Mouse (Mus musculus): ENCODE measurements around the gene Tfe3. TPM values are rescaled to one million over a fixed set of nuclear protein-coding genes. Genes with fewer than 3 reads are reported as not detected.

The Tfe3 gene
- polyA plus RNA-seq, 1 experiment from 2014 or later, result 17.3 TPM

DNA sequence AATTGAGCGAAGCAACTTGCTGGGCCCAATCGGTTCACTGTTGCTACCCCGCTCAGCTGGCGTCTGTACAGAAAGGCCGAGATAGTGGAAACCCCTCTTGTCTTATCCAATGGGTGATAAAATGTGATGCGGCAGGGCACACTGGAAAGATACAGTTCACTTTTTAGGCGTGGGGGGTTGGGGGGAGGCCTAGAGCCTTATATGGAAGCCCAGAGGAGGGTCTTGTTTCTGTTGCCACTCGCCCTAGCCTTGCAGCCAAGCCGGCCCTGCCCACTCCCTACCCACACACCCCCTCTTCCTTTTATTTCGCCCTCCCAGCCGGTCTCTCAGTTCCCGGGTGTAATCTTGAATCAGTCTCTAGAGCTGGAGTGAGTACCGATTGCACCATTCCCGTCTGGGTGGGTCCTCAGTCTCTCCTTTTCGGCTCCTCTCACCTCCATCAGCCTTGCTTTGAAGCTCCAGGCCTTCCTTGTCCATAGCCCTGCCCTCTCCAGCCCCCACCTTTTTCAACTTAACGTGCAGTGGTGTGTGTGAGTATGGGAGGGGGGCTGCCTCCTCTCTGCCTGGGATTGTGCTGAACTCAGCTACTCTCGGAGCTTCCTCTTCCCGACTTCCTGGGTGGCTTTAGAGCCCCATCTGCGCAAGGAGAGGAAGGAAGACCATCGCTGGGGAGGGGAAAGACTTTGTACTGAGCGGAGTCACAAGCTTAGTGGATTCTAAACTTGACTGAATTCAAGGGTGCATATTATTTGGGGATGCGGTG, 1.5 kb downstream of the Tfe3 start:
- Histone ChIP-seq H3K4me3 (ENCODE audit: low read depth, low read length) (peak overlapping the region; percentile 54), H3K27ac (replicated peaks) (peak overlapping the region; percentile 89; the same call in 1 of the 2 replicates), H3K36me3 (ENCODE audit: control insufficient read depth, insufficient read depth, low read length) (no peaks in the 10 kb centered on the region), H3K9me3 (ENCODE audit: control insufficient read depth, low read length) (no peaks in the 10 kb centered on the region), H3K4me2 (replicated peaks; ENCODE audit: low read depth) (peak overlapping the region; percentile 61), H3K9ac (ENCODE audit: low read length) (peak overlapping the region; percentile 71), H3K4me1 (replicated peaks; ENCODE audit: control insufficient read depth, insufficient read depth) (no peaks in the 10 kb centered on the region), H3K27me3 (ENCODE audit: control insufficient read depth, insufficient read depth, low read length) (no peaks in the 10 kb centered on the region)
- ATAC-seq (ENCODE audit: low FRiP score, low TSS enrichment) (no peak), DNase-seq (ENCODE audit: low spot score) (peak; percentile 34)
- no peak for TF ChIP-seq CTCF (IDR thresholded peaks at IDR 0.05; ENCODE audit: low read depth)
- TF ChIP-seq EP300 (optimal IDR thresholded peaks at IDR 0.05), result no peak
- 15% methylated on average over 21 of the region's 22 CpGs for WGBS

DNA sequence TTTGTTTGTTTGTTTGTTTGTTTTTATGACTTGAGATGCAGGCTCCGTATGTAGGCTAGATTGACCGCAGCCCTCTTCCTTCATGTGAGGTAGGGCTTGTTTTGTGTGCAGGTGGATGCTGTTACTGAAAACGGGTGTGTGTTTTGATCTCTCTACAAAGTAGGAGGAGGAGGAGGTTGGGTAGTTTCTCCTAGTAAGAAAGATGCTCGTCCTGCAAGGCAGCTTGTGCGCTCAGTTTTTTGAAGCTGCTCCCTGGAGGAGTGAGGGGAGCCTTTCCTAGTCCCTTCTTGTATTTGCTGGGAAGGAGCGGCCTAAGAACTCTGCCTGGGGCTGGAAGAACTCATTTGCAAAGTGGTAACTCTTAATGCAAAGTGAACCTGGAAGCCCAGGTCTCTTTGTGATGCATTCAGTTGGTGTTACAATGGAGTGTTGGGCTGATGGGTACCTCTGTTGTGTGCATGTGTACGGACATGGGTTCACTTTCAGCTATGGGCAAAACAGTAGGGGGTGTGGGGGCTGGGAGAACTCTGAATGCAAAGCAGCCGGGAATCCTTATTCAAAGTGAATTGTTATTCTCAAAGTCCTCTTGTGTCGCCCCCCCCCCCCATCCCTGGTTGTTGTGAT, 2.4 kb downstream of the Tfe3 start:
- TF ChIP-seq CTCF (IDR thresholded peaks at IDR 0.05; ENCODE audit: low read depth) (no peak), EP300 (optimal IDR thresholded peaks at IDR 0.05) (no peak)
- peak overlapping the region; percentile 61 for H3K4me2 ChIP-seq (replicated peaks; ENCODE audit: low read depth)
- H3K4me1 ChIP-seq (replicated peaks; ENCODE audit: control insufficient read depth, insufficient read depth), result no peaks in the 10 kb centered on the region
- H3K36me3 ChIP-seq (ENCODE audit: control insufficient read depth, insufficient read depth, low read length), result no peaks in the 10 kb centered on the region
- DNase-seq (ENCODE audit: low spot score), result no peak
- H3K9ac ChIP-seq (ENCODE audit: low read length), result no peak overlapping the region
- H3K27me3 ChIP-seq (ENCODE audit: control insufficient read depth, insufficient read depth, low read length), result no peaks in the 10 kb centered on the region
- no peaks in the 10 kb centered on the region for H3K9me3 ChIP-seq (ENCODE audit: control insufficient read depth, low read length)
- H3K27ac ChIP-seq (replicated peaks), result 0 out of 2 replicates have a peak overlapping the region, but pooled peaks have one; percentile 89
- 39% methylated on average over 8 of the region's 9 CpGs for WGBS
- peak overlapping the region; percentile 54 for H3K4me3 ChIP-seq (ENCODE audit: low read depth, low read length)
- ATAC-seq (ENCODE audit: low FRiP score, low TSS enrichment), result no peak

DNA sequence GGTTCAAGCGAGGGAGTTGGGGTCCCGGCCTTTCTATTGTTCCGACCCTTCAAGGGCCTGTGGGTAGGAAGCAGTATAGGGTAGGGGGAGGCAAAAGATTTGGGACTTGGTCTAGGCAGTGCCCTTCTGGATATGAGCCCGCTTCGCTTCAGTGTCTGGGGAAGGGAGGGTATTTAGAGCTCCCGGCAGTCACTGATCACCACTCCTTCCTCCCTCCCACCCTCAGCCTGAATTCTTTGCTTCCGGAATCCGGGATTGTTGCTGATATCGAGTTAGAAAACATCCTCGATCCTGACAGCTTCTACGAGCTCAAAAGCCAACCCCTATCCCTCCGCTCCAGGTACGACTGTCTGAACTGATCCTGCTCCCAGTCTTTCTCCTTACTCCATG, 2.9 kb downstream of the Tfe3 start:
- H3K4me2 ChIP-seq (replicated peaks; ENCODE audit: low read depth), result peak overlapping the region; percentile 61
- WGBS, result 26% methylated on average over 13 of the region's 13 CpGs
- no peaks in the 10 kb centered on the region for H3K27me3 ChIP-seq (ENCODE audit: control insufficient read depth, insufficient read depth, low read length)
- no peak overlapping the region for H3K9ac ChIP-seq (ENCODE audit: low read length)
- H3K4me3 ChIP-seq (ENCODE audit: low read depth, low read length), result peak overlapping the region; percentile 54; the same call in 1 of the 2 replicates
- DNase-seq (ENCODE audit: low spot score) (no peak), ATAC-seq (ENCODE audit: low FRiP score, low TSS enrichment) (no peak)
- H3K36me3 ChIP-seq (ENCODE audit: control insufficient read depth, insufficient read depth, low read length), result no peaks in the 10 kb centered on the region
- TF ChIP-seq EP300 (optimal IDR thresholded peaks at IDR 0.05) (no peak), CTCF (IDR thresholded peaks at IDR 0.05; ENCODE audit: low read depth) (no peak)
- no peaks in the 10 kb centered on the region for H3K9me3 ChIP-seq (ENCODE audit: control insufficient read depth, low read length)
- no peaks in the 10 kb centered on the region for H3K4me1 ChIP-seq (replicated peaks; ENCODE audit: control insufficient read depth, insufficient read depth)
- peak overlapping the region; percentile 69 for H3K27ac ChIP-seq (replicated peaks)

- H3K9ac ChIP-seq (ENCODE audit: low read length), result no peak overlapping the region
- no peaks in the 10 kb centered on the region for H3K4me1 ChIP-seq (replicated peaks; ENCODE audit: control insufficient read depth, insufficient read depth)
- no peaks in the 10 kb centered on the region for H3K9me3 ChIP-seq (ENCODE audit: control insufficient read depth, low read length)
- H3K27me3 ChIP-seq (ENCODE audit: control insufficient read depth, insufficient read depth, low read length), result no peaks in the 10 kb centered on the region
- no peaks in the 10 kb centered on the region for H3K36me3 ChIP-seq (ENCODE audit: control insufficient read depth, insufficient read depth, low read length)
- DNase-seq (ENCODE audit: low spot score), result peak; percentile 67
- peak overlapping the region; percentile 69 for H3K27ac ChIP-seq (replicated peaks)
- peak; percentile 57 for ATAC-seq (ENCODE audit: low FRiP score, low TSS enrichment)
- TF ChIP-seq CTCF (IDR thresholded peaks at IDR 0.05; ENCODE audit: low read depth) (0 out of 2 replicates have a peak, but pooled peaks have one; percentile 3), EP300 (optimal IDR thresholded peaks at IDR 0.05) (no peak)
- 14% methylated on average over 11 of the region's 11 CpGs for WGBS
- H3K4me2 ChIP-seq (replicated peaks; ENCODE audit: low read depth), result peak overlapping the region; percentile 61
- H3K4me3 ChIP-seq (ENCODE audit: low read depth, low read length), result 0 out of 2 replicates have a peak overlapping the region, but pooled peaks have one; percentile 54
These were observed 3.4 kb downstream of the Tfe3 start for GRCm38 (mm10) chrX:7765764-7766163.

DNA sequence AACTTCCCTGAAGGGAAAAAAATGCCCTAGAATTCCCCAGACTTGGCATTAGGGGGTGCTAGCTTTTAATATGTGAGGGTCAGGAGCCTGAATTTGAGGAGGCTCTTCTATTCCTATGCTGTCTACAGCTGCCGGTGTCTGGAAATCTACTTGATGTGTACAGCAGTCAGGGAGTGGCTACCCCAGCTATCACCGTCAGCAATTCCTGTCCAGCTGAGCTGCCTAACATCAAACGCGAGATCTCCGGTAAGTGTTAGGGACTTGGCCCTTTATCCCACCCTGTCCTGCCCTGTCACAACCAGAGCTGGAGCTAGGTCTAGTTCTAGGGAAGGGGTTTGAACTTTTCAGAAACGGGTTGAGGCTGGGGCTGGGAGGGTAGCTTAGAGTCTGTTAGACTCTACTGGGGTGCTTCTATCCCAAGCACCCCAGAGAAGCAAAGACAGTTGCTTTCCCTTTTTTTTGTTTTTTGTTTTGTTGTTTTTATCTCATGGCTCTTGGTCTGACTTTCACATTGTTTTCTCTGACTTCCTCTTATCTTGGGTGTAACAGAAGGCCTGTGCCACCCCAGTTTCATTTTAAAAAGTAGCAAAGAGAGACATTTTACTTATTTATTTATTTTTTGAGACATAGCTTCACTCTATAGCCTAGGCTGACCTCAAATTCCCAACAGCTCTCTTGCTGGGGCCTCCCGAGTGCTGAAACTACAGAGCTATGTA, 7.1 kb downstream of the Tfe3 start:
- no peak overlapping the region for H3K27ac ChIP-seq (replicated peaks)
- ATAC-seq (ENCODE audit: low FRiP score, low TSS enrichment) (no peak), DNase-seq (ENCODE audit: low spot score) (no peak)
- H3K4me3 ChIP-seq (ENCODE audit: low read depth, low read length), result no peak overlapping the region
- no peaks in the 10 kb centered on the region for H3K27me3 ChIP-seq (ENCODE audit: control insufficient read depth, insufficient read depth, low read length)
- WGBS, result 74% methylated on average over 7 of the region's 7 CpGs
- no peak overlapping the region for H3K4me2 ChIP-seq (replicated peaks; ENCODE audit: low read depth)
- no peak overlapping the region for H3K9ac ChIP-seq (ENCODE audit: low read length)
- no peak for TF ChIP-seq EP300 (optimal IDR thresholded peaks at IDR 0.05)
- no peak for TF ChIP-seq CTCF (IDR thresholded peaks at IDR 0.05; ENCODE audit: low read depth)
- H3K4me1 ChIP-seq (replicated peaks; ENCODE audit: control insufficient read depth, insufficient read depth), result no peaks in the 10 kb centered on the region
- no peaks in the 10 kb centered on the region for H3K36me3 ChIP-seq (ENCODE audit: control insufficient read depth, insufficient read depth, low read length)
- no peaks in the 10 kb centered on the region for H3K9me3 ChIP-seq (ENCODE audit: control insufficient read depth, low read length)

Measured in stomach, postnatal 0 days (tissue).